Mouse (Mus musculus) thymus, adult 2 months (tissue): ENCODE data around the gene Gtpbp4. TPM values are rescaled to one million over a fixed set of nuclear protein-coding genes. Genes with fewer than 3 reads are reported as not detected.

Source experiments
- DNase-seq: peaks from one replicate; pipeline ENCODE4 v3.0.0; 2021
- H3K27ac ChIP-seq: fragments of 200-500 bp; 2 replicates; pipeline ENCODE4 v1.5.1; 2012; ENCODE audit warnings: low read length, control low read depth; ENCODE audit not compliant: control insufficient read depth, insufficient read depth
- H3K27me3 ChIP-seq: fragments of 200-500 bp; 2 replicates; pipeline ENCODE4 v1.6.1; 2012; ENCODE audit warnings: mild to moderate bottlenecking, low read length, moderate library complexity, mixed read lengths; ENCODE audit not compliant: control insufficient read depth, insufficient read depth
- H3K36me3 ChIP-seq: fragments of 200-500 bp; 2 replicates; pipeline ENCODE4 v1.6.1; 2012; ENCODE audit warnings: mild to moderate bottlenecking, low read length, moderate library complexity; ENCODE audit not compliant: control insufficient read depth, insufficient read depth
- H3K4me1 ChIP-seq: fragments of 200-500 bp; replicated peaks from 2 replicates; pipeline ENCODE4 v1.6.1; 2012; ENCODE audit warnings: low read length; ENCODE audit not compliant: control insufficient read depth, insufficient read depth
- H3K4me3 ChIP-seq: fragments of 200-500 bp; 2 replicates; pipeline ENCODE4 v1.5.1; 2012; ENCODE audit warnings: mild to moderate bottlenecking, low read length, control low read depth, moderate library complexity; ENCODE audit not compliant: control insufficient read depth, insufficient read depth
- CTCF ChIP-seq: fragments of 200-500 bp; IDR thresholded peaks from 2 replicates; pipeline ENCODE4 v1.5.1; 2012; ENCODE audit warnings: mild to moderate bottlenecking, control low read depth, low read length, moderate library complexity, borderline replicate concordance; ENCODE audit not compliant: control insufficient read depth, poor library complexity, insufficient read depth; ENCODE audit errors: extremely low read depth
- POLR2A ChIP-seq: fragments of 200-500 bp; IDR thresholded peaks from 2 replicates; pipeline ENCODE4 v1.6.1; 2012; ENCODE audit warnings: mild to moderate bottlenecking, low read length, control low read depth, moderate library complexity; ENCODE audit not compliant: control insufficient read depth, poor library complexity, insufficient read depth; ENCODE audit errors: extremely low read depth
- WGBS: fragments of 180-500 bp; shearing (Covaris S2); methylation state at CpG from one replicate; pipeline ENCODE4 v1.1.7; 2018; 5-methylcytosine and 5-hydroxymethylcytosine counted together
- polyA plus RNA-seq: library from polyadenylated mRNA; depleted of rRNA; stranded (reverse); fragments of >200 nt; gene quantifications from 2 replicates; pipeline ENCODE4 v1.2.3, GENCODE M21; 2012

Gtpbp4 gene
- polyA plus RNA-seq, 1 experiment, result 12.9 TPM

GRCm38 (mm10) chr13:9022623-9023022 is 26.7 kb upstream of the Gtpbp4 start:
- Histone ChIP-seq H3K27me3 (no peaks in the 10 kb centered on the region), H3K4me3 (no peak overlapping the region), H3K36me3 (no peaks in the 10 kb centered on the region), H3K27ac (no peak overlapping the region), H3K4me1 (no peaks in the 10 kb centered on the region)
- no peak for DNase-seq
- TF ChIP-seq POLR2A, result no peak
- TF ChIP-seq CTCF, result no peak
- 11% methylated on average over 1 of the region's 1 CpGs for WGBS

GRCm38 (mm10) chr13:9021556-9021955 is 25.7 kb upstream of the Gtpbp4 start:
- no peak for TF ChIP-seq POLR2A
- no peak for TF ChIP-seq CTCF
- 97% methylated on average over 7 of the region's 7 CpGs for WGBS
- DNase-seq, result no peak
- Histone ChIP-seq H3K4me3 (no peak overlapping the region), H3K27ac (no peak overlapping the region), H3K36me3 (no peaks in the 10 kb centered on the region), H3K4me1 (no peaks in the 10 kb centered on the region), H3K27me3 (no peaks in the 10 kb centered on the region)

GRCm38 (mm10) chr13:9019713-9020112 is 23.8 kb upstream of the Gtpbp4 start:
- Histone ChIP-seq H3K36me3 (no peaks in the 10 kb centered on the region), H3K4me1 (no peaks in the 10 kb centered on the region), H3K27me3 (no peaks in the 10 kb centered on the region), H3K27ac (no peak overlapping the region), H3K4me3 (no peak overlapping the region)
- no peak for TF ChIP-seq CTCF
- TF ChIP-seq POLR2A, result no peak
- WGBS, result 76% methylated on average over 4 of the region's 4 CpGs
- DNase-seq, result no peak

GRCm38 (mm10) chr13:9018974-9019587 is 23.2 kb upstream of the Gtpbp4 start:
- Histone ChIP-seq H3K4me1 (no peaks in the 10 kb centered on the region), H3K4me3 (no peak overlapping the region), H3K27ac (no peak overlapping the region), H3K27me3 (no peaks in the 10 kb centered on the region), H3K36me3 (no peaks in the 10 kb centered on the region)
- WGBS, result 81% methylated on average over 2 of the region's 2 CpGs
- DNase-seq, result no peak
- TF ChIP-seq CTCF (no peak), POLR2A (no peak)

- no peak for DNase-seq
Measured at GRCm38 (mm10) chr13:9017190-9017589, 21.3 kb upstream of the Gtpbp4 start.

GRCm38 (mm10) chr13:9014431-9014830 is 18.5 kb upstream of the Gtpbp4 start:
- Histone ChIP-seq H3K27me3 (no peaks in the 10 kb centered on the region), H3K4me3 (no peak overlapping the region), H3K4me1 (no peaks in the 10 kb centered on the region), H3K27ac (no peak overlapping the region), H3K36me3 (no peaks in the 10 kb centered on the region)
- no peak for DNase-seq
- WGBS, result 57% methylated on average over 3 of the region's 3 CpGs
- no peak for TF ChIP-seq POLR2A
- TF ChIP-seq CTCF, result no peak

More at GRCm38 (mm10) chr13:9017190-9017589, 21.3 kb upstream of the Gtpbp4 start:
- Histone ChIP-seq H3K36me3 (no peaks in the 10 kb centered on the region), H3K27me3 (no peaks in the 10 kb centered on the region), H3K4me1 (no peaks in the 10 kb centered on the region), H3K4me3 (no peak overlapping the region), H3K27ac (no peak overlapping the region)
- 91% methylated on average over 8 of the region's 8 CpGs for WGBS
- TF ChIP-seq CTCF (no peak), POLR2A (no peak)

- Histone ChIP-seq H3K4me3 (no peak overlapping the region), H3K27ac (no peak overlapping the region), H3K36me3 (no peaks in the 10 kb centered on the region), H3K27me3 (no peaks in the 10 kb centered on the region), H3K4me1 (no peaks in the 10 kb centered on the region)
- no peak for DNase-seq
- no peak for TF ChIP-seq CTCF
- TF ChIP-seq POLR2A, result no peak
- 91% methylated on average over 1 of the region's 1 CpGs for WGBS
Measured at GRCm38 (mm10) chr13:9013483-9013882, 17.6 kb upstream of the Gtpbp4 start.
